ENCODE assay signal across 30 mouse cellular contexts in the genomic region with DNA sequence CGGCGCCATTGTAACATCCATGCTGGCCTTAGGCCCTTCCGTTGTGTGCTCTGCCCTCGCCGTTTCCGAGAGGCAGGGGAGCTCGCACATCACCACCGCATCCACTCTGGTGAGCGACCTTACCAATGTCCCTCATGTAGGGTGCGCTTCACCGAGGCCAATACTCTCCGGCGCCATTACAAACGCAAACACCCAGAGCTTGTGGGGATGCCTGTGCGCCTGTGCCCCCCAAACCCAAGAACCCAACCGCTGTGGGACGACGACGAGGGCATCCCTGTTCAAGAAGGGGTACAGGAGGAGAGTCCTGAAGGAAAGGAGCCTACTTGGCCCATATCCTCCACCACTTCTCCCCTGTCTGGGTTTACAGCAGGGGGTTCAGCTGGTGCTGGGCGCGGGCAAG. TPM values are rescaled to one million over a fixed set of nuclear protein-coding genes. Genes with fewer than 3 reads are reported as not detected.
A peak's percentile ranks its signal among the peaks of the same experiment; 100 is the strongest.
DNase-seq lines count a peak whose midpoint lies in the region; TF ChIP-seq lines count a peak whose summit lies in the region.
"Had no signal": no experiment of that assay in that cellular context is flagged by ENCODE, and none has a peak within 500 bp of the region (broad histone marks: within the 10 kb centered on the region; RNA-seq: fewer than 3 reads in every experiment).

No protein-coding gene starts in this region.

- no peaks in the 10 kb centered on the region for H3K9me3 ChIP-seq in ES-Bruce4 (replicated peaks; ENCODE audit: control insufficient read depth, insufficient read depth, low read length, poor library complexity, severe bottlenecking)
- H3K9me3 ChIP-seq: embryonic facial prominence, embryonic 13.5 days; forebrain, embryonic 13.5 days; heart, embryonic 12.5 days; heart, embryonic 15.5 days had no signal

- no peaks in the 10 kb centered on the region for H3K36me3 ChIP-seq in ES-Bruce4 (ENCODE audit: control insufficient read depth, insufficient read depth, low read length, poor library complexity, severe bottlenecking)

- DNase-seq in cerebellum, adult 11-12 months, result peak; percentile 57
- DNase-seq in cerebellum, postnatal 36 days, result no peak
- DNase-seq in layer of hippocampus, adult 11-12 months (ENCODE audit: low spot score), result peak; percentile 14
- no peak for DNase-seq in layer of hippocampus, postnatal 36 days
- DNase-seq in adrenal gland, postnatal 14 days, result no peak
- DNase-seq: adrenal gland, adult 2 months; cerebellum, adult 8-10 months; gastrocnemius, postnatal 36 days; heart, postnatal 10 days; heart, postnatal 36 days; kidney, adult 11 months; kidney, adult 8-10 months had no signal

- no peak for TF ChIP-seq POLR2A in ES-Bruce4 (IDR thresholded peaks at IDR 0.05; ENCODE audit: insufficient read depth, low read length)
- TF ChIP-seq POLR2A in embryonic fibroblast, embryonic 13.5 days (IDR thresholded peaks at IDR 0.05; ENCODE audit: low read depth, low read length), result no peak

- TF ChIP-seq CTCF in ES-Bruce4 (IDR thresholded peaks at IDR 0.05; ENCODE audit: low read depth, low read length), result no peak
- TF ChIP-seq CTCF in embryonic fibroblast, embryonic 13.5 days (IDR thresholded peaks at IDR 0.05; ENCODE audit: borderline replicate concordance, insufficient read depth, low read length), result no peak

- H3K4me3 ChIP-seq in ES-Bruce4 (ENCODE audit: low read depth, low read length), result peak overlapping the region; percentile 5
- H3K4me3 ChIP-seq in embryonic fibroblast, embryonic 13.5 days (ENCODE audit: insufficient read depth, low read length), result no peak overlapping the region
- H3K4me3 ChIP-seq: embryonic facial prominence, embryonic 13.5 days; forebrain, embryonic 10.5 days; forebrain, embryonic 13.5 days; heart, embryonic 12.5 days; heart, embryonic 15.5 days had no signal

- peak overlapping the region; percentile 70; the same call in 1 of the 2 replicates for H3K27ac ChIP-seq in ES-Bruce4 (ENCODE audit: insufficient read depth, low read length)
- H3K27ac ChIP-seq in embryonic fibroblast, embryonic 13.5 days (ENCODE audit: insufficient read depth, low read length), result peak overlapping the region; percentile 97; the same call in 1 of the 2 replicates
- H3K27ac ChIP-seq: forebrain, embryonic 10.5 days; forebrain, embryonic 13.5 days; heart, embryonic 15.5 days; hindbrain, embryonic 14.5 days had no signal

- TF ChIP-seq EP300 in ES-Bruce4 (IDR thresholded peaks at IDR 0.05; ENCODE audit: insufficient read depth, low read depth, low read length), result no peak

- H3K9ac ChIP-seq in ES-Bruce4 (ENCODE audit: low read depth, poor library complexity, severe bottlenecking), result peak overlapping the region; percentile 17; the same call in 1 of the 2 replicates
- H3K9ac ChIP-seq: embryonic facial prominence, embryonic 13.5 days; forebrain, embryonic 13.5 days; heart, embryonic 12.5 days; heart, embryonic 15.5 days; hindbrain, embryonic 14.5 days had no signal

- H3K4me1 ChIP-seq in ES-Bruce4 (ENCODE audit: control insufficient read depth, insufficient read depth, low read length), result peaks cover 3% of the 10 kb centered on the region
- H3K4me1 ChIP-seq in embryonic fibroblast, embryonic 13.5 days (ENCODE audit: control insufficient read depth, insufficient read depth, low read length), result peaks cover 2% of the 10 kb centered on the region; the same call in 1 of the 2 replicates

- no peaks in the 10 kb centered on the region for H3K27me3 ChIP-seq in ES-Bruce4 (ENCODE audit: control insufficient read depth, insufficient read depth, low read length, poor library complexity, severe bottlenecking)
- H3K27me3 ChIP-seq: CH12.LX; embryonic facial prominence, embryonic 13.5 days; forebrain, embryonic 13.5 days; heart, embryonic 12.5 days; heart, embryonic 15.5 days; Patski had no signal

RNA-seq across cellular contexts. Expression of gene Zfp865, which starts 2.2 kb away (rescaled TPM):
- total RNA-seq in layer of hippocampus, postnatal 36 days (2021), result 10 to 100 TPM; 33.5 to 39.7 TPM
- polyA plus RNA-seq in ES-Bruce4 (2011; ENCODE audit: insufficient read depth, insufficient read length, low read depth, missing spikeins), result 23.0 and 24.7 TPM in 2 replicates
- polyA plus RNA-seq in embryonic fibroblast, embryonic 13.5 days (2011; ENCODE audit: insufficient read length, low read depth, missing spikeins), result 23.4 and 29.4 TPM in 2 replicates
- total RNA-seq in adrenal gland, postnatal 14 days (2021), result 25.3 and 30.5 TPM in 2 replicates

RNA-seq across cellular contexts. Expression of gene Ccdc106, which starts 2.4 kb away (rescaled TPM):
- 10 to 100 TPM; 56.9 to 61.9 TPM for total RNA-seq in layer of hippocampus, postnatal 36 days (2021)
- polyA plus RNA-seq in ES-Bruce4 (2011; ENCODE audit: insufficient read depth, insufficient read length, low read depth, missing spikeins), result 5.6 and 5.7 TPM in 2 replicates
- polyA plus RNA-seq in embryonic fibroblast, embryonic 13.5 days (2011; ENCODE audit: insufficient read length, low read depth, missing spikeins), result 1.7 and 3.8 TPM in 2 replicates
- total RNA-seq in adrenal gland, postnatal 14 days (2021), result 1.3 and 2.7 TPM in 2 replicates
- total RNA-seq: G1E; gastrocnemius, adult 18-20 months; granulocyte monocyte progenitor cell, adult 5-6 weeks; heart, postnatal 36 days had no signal

RNA-seq across cellular contexts. Expression of gene Gm44973, which starts 2.6 kb away (rescaled TPM):
- not detected for total RNA-seq in layer of hippocampus, postnatal 36 days (2021)
- not detected in 2 replicates for polyA plus RNA-seq in ES-Bruce4 (2011; ENCODE audit: insufficient read depth, insufficient read length, low read depth, missing spikeins)
- not detected in 2 replicates for polyA plus RNA-seq in embryonic fibroblast, embryonic 13.5 days (2011; ENCODE audit: insufficient read length, low read depth, missing spikeins)
- not detected in 2 replicates for total RNA-seq in adrenal gland, postnatal 14 days (2021)
- total RNA-seq: adrenal gland, adult 2 months; adrenal gland, postnatal 25 days; common myeloid progenitor, adult 5-6 weeks; G1E; gastrocnemius, adult 18-20 months; gastrocnemius, postnatal 10 days; gastrocnemius, postnatal 36 days; heart, adult 8-10 months; heart, postnatal 10 days; heart, postnatal 36 days had no signal
- polyA plus RNA-seq: adrenal gland, adult 2 months; embryonic facial prominence, embryonic 13.5 days; forebrain, embryonic 16.5 days; G1E; heart, embryonic 12.5 days; hindbrain, embryonic 14.5 days had no signal

RNA-seq across cellular contexts. Expression of gene Fiz1, which starts 3.4 kb away (rescaled TPM):
- 10 to 100 TPM; 19.6 to 25.1 TPM for total RNA-seq in layer of hippocampus, postnatal 36 days (2021)
- polyA plus RNA-seq in ES-Bruce4 (2011; ENCODE audit: insufficient read depth, insufficient read length, low read depth, missing spikeins), result 43.2 and 57.0 TPM in 2 replicates
- polyA plus RNA-seq in embryonic fibroblast, embryonic 13.5 days (2011; ENCODE audit: insufficient read length, low read depth, missing spikeins), result 23.6 and 27.5 TPM in 2 replicates
- 22.7 and 25.8 TPM in 2 replicates for total RNA-seq in adrenal gland, postnatal 14 days (2021)

RNA-seq across cellular contexts. Expression of gene Zfp524, which starts 3.7 kb away (rescaled TPM):
- 1 to 10 TPM; 6.5 to 8.1 TPM for total RNA-seq in layer of hippocampus, postnatal 36 days (2021)
- polyA plus RNA-seq in ES-Bruce4 (2011; ENCODE audit: insufficient read depth, insufficient read length, low read depth, missing spikeins), result 2.5 and 4.7 TPM in 2 replicates
- 8.7 and 10.5 TPM in 2 replicates for polyA plus RNA-seq in embryonic fibroblast, embryonic 13.5 days (2011; ENCODE audit: insufficient read length, low read depth, missing spikeins)
- 11.7 and 12.9 TPM in 2 replicates for total RNA-seq in adrenal gland, postnatal 14 days (2021)

Comparison
In these comparisons a context has a peak if more than half of its experiments do, and no peak if none do; other contexts are left out.
1. DNase-seq: peak in cerebellum, adult 11-12 months (single experiment) and layer of hippocampus, adult 11-12 months (single experiment); none in cerebellum, postnatal 36 days (0 of 2), layer of hippocampus, postnatal 36 days (0 of 2) and adrenal gland, postnatal 14 days (single experiment).
2. RNA of gene Ccdc106, which starts 2.4 kb away (total RNA-seq): 56.9 to 61.9 TPM in layer of hippocampus, postnatal 36 days; 1.3 to 2.7 TPM in adrenal gland, postnatal 14 days; every median in the first group is over 10 times any median in the second.